Mouse (Mus musculus): Measurements from ENCODE around the gene Sec22c.

DNA sequence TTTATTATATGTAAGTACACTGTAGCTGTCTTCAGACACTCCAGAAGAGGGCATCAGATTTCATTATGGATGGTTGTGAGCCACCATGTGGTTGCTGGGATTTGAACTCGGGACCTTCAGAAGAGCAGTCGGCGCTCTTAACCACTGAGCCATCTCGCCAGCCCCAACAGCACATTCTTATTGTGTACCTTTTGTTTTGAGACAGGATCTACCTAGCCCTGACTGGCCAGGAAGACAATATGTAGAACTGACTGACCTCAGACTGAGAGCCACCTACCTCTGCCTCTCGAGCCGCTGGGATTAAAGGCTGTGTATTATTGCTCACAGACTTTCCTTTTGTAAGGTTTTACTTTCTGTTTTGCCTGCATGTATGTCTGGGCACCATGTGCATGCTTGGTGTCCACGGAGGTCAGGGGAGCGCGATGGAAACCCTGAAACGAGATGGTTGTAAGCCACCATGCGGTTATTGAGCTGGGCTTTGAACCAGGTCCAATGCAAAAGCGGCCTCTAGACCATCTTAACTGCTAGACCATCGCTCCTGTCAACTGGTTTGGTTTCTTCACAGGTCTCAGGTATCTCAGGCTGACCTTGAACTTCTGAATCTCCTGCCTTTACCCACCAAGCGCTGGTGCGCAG, 12.9 kb upstream of the Sec22c start:
- TF ChIP-seq CTCF (IDR thresholded peaks at IDR 0.05; ENCODE audit: extremely low read depth, insufficient read depth, low read length) (no peak), POLR2A (IDR thresholded peaks at IDR 0.05; ENCODE audit: extremely low read depth, insufficient read depth, low read length) (no peak)
